Mouse (Mus musculus): Measurements from ENCODE around the gene Dirc2.
A peak's percentile ranks its signal among the peaks of the same experiment; 100 is the strongest.

Gene Dirc2

GRCm38 (mm10) chr16:35686491-35686890 lies 82.7 kb downstream of the Dirc2 start:
- DNase-seq (ENCODE audit: extremely low spot score), result no peak

GRCm38 (mm10) chr16:35685027-35685426 lies 84.1 kb downstream of the Dirc2 start:
- DNase-seq (ENCODE audit: extremely low spot score), result no peak

GRCm38 (mm10) chr16:35681327-35682108 lies 87.6 kb downstream of the Dirc2 start:
- peak; percentile 12 for DNase-seq (ENCODE audit: extremely low spot score)

- peak; percentile 18 for DNase-seq (ENCODE audit: extremely low spot score)
These were observed 90.7 kb downstream of the Dirc2 start for GRCm38 (mm10) chr16:35678476-35678875.

GRCm38 (mm10) chr16:35677511-35678113 lies 91.5 kb downstream of the Dirc2 start:
- DNase-seq (ENCODE audit: extremely low spot score), result no peak

GRCm38 (mm10) chr16:35664847-35665246 lies 104.3 kb downstream of the Dirc2 start:
- no peak for DNase-seq (ENCODE audit: extremely low spot score)

- no peak for DNase-seq (ENCODE audit: extremely low spot score)
These were observed 105.2 kb downstream of the Dirc2 start for GRCm38 (mm10) chr16:35663831-35664414.

GRCm38 (mm10) chr16:35660222-35660621 lies 108.9 kb downstream of the Dirc2 start:
- DNase-seq (ENCODE audit: extremely low spot score), result peak; percentile 17

GRCm38 (mm10) chr16:35653951-35654350 lies 115.2 kb downstream of the Dirc2 start:
- DNase-seq (ENCODE audit: extremely low spot score), result no peak

GRCm38 (mm10) chr16:35652706-35653105 lies 116.5 kb downstream of the Dirc2 start:
- DNase-seq (ENCODE audit: extremely low spot score), result no peak

- DNase-seq (ENCODE audit: extremely low spot score), result no peak
These were observed 117.0 kb downstream of the Dirc2 start for GRCm38 (mm10) chr16:35652206-35652605.

- DNase-seq (ENCODE audit: extremely low spot score), result no peak
These were observed 120.3 kb downstream of the Dirc2 start for GRCm38 (mm10) chr16:35648862-35649261.

Data from embryo, embryonic 9.5 days (tissue).